Mouse (Mus musculus) urinary bladder, postnatal 10 days (tissue): Measurements from ENCODE around the gene Veph1.

Experiments
- DNase-seq: peaks from one replicate; pipeline ENCODE4 v3.0.0; 2022; ENCODE audit warnings: low spot score

The Veph1 gene

DNA sequence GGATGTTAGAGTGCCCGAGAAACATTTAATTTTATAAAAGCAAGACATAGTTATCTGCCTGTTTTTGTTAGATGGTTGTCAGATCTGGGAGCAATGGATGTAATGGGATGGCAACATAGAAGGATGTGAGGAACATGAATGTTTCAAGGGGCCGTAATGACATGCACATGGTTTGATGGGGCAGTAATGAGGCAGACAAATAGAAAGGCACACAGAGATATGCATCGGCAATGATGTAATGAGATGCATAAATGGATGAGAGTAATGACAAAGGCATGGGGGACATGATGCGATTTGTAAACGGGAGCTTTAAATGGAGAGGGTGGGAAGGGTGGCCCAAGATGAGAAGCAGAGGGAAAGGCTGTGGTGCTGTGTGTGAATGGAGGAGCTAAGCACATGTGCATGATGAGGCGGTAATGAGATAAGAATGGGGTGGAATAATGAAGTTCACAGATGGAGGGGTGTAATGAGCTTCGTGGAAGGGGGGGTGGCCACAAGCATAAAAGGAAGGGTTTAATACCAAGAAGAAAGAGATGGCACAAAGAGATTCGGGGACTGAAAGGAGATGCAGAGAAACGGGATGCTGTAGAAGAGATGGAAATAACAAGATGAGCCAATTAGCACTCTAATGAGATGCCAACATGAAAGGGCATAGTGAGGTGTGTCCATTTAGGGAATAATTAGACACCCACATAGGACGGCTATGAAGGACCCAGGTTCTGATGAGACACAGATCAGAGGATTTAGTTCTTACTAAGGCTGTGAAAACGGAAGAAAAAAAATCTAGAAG lies 194.6 kb downstream of the Veph1 start:
- no peak for DNase-seq

DNA sequence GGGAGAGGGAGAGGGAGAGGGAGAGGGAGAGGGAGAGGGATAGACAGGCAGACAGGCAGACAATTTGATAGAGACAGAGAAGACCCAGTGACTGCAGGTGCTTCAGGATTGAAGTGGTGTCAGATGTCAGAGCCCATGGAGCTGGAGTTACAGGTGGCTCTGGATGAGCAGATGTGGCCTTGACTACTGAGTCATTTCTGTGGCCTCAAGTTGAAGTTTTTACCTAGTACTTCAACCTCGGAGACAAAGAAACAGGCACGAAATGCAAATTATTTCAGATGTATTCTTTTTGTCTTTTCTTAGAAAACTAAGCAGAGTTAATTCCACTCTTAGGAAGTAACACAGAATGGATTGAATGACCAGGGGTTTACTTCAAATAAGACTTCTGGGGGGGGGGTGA lies 195.6 kb downstream of the Veph1 start:
- DNase-seq, result no peak

DNA sequence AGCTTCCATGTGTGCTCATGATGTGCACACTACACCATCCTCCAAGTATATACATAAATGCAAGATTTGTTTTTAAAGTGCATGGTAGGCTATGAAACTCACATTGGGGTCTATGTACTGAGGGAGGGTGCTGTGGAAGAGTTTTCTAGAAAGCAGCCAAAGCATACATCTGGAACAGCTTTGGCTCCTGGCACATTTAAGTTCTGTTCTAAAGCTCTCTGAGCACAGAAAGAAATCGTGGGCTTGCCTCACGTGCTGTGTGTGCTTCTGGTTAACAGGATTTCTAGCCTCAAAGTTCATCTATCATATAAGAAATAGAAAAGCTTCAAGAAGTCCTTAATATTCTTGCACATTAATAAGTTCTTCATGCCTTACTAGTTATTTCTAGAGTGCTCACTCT lies 204.9 kb downstream of the Veph1 start:
- DNase-seq, result no peak

DNA sequence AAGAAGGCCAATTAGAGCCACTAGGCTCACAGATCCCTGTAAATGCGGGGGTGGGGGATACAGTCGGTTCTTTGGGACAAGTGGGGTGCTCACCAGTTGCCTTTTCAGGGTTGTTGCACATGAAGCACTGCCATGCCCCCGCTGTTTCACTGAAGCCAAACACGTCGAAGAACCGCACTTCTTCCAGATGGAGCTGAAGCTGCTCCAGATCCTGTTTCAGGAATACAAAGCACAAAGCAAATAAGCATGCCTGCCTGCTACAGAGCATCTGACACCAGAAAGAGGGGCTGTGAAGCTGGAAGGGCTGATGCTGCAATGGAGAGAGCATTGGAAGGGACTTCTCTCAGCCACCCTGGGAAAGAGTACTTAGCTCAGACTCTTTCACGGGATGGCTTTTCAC lies 209.0 kb downstream of the Veph1 start:
- DNase-seq, result no peak

DNA sequence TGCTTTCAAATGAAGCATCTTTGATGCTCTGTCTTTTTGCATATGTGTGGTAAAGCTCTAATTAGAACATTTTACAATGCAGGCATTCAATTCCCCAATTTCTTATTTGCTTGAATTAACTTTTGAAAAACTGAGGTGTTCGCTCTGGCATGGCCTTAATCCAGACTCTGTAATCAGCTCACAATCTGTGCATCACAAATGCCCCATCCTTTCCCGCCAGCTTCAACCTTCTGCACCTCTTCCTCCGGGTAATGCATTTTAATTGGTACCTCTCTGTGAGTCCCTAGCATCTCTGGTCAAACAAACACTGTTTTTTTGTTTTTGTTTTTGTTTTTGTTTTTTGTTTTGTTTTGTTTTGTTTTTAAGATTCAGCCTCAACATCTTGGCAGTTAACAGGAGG lies 212.8 kb downstream of the Veph1 start:
- DNase-seq, result no peak

DNA sequence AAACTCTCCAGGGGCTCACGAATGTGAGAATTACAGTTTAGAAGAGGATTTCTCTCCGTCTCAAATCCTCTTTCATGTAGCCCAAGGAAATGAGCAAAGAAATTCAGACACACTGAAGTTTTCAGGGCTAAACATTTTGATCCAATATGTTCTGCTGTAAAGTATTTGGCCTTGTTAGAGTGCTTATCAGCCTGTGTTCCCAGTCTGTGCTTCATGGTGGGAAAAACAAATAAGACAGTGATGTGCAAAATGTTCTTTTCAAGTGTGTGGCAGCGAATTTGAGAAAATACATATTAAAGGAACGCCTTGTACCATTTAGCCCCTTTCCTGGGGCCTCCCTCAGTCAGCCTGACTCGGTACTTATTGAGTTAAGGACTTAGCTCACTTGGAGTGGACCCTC lies 213.2 kb downstream of the Veph1 start:
- DNase-seq, result no peak

DNA sequence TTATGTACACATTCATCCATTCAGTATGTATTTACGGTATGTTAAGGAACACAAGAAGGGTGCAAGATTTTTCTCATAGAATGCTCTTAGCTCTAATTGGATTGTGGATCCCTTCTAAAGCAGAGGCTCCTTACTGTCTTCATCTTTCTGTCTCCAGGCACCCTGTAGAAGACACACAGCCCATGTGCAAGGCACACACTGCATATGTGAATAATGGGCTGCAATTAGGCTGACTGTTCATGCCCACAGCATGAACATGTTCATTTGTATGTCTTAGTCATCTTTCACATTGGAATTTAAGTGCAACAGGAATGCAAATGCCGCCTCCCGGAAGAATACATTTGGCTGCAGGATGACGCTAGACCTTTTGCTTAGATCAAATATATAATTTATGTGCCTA lies 213.7 kb downstream of the Veph1 start:
- no peak for DNase-seq

DNA sequence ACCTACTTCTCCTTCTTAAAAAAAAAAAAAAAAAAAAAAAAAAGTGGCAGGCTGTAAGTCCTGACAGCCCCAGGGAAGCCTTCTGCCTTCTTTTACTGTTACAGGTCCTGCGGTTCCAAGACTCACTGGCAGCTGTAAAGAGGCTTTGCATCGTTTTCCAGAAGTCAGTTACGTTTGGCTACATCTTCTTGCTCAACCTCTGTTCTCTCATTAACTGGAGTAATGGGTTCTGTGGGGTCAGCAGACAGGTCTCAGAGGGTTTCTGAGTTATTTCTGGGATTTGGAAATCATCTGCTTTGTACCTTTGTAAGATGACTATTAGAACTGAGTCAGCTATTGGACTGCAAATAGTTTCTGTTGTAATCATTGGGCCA lies 215.3 kb downstream of the Veph1 start:
- DNase-seq, result no peak

DNA sequence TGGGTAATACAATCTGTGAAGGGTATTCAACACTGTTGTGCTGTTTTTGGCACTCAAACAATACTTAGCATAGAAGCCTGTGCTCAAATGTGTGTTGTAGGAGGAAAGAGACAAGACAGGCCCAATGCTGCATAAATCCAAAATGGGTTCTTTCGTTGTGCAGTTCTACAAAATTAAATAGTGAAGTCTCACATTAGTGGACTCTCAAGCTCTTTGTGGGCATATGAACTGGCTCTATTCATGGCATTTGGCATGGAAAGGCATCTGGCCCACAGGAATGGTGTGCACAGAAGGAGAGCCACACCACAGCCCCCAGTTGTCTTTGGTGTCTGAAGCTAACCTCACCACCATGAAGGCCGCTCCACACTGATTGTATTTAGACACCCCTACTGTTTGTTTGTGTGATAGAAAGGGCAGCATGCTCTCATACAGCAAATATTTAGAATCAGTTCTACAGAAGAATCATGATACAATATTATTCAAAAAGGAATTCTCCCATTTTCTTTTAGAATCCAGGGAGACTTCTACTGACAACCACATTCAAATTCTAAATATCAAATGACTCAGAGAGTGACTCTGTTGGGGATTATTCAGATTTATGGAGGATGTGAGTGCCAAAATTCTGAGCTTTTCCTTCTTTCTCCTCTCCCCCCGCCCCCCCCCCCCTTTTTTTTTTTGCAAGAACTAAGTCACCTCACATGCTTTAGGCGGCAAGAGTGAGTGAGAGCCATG lies 215.8 kb downstream of the Veph1 start:
- DNase-seq, result no peak

DNA sequence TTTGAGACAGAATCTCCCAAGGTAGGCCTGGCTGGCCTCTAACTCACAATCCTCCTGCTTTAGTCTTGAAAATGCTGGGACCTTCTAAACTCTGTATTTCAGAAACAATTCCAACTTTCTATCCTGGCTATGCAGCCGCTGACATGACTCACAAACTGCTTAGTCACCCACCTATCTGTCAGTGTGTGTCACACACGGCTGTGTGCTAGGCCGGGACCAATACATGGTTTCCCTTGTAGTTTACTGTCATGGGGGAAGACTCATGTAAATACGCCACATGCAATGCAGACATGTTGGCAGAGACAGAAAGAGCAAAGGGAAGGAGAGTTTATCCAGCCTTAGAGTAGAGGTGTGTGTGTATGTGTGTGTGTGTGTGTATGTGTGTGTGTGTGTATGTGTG lies 216.8 kb downstream of the Veph1 start:
- DNase-seq, result no peak

DNA sequence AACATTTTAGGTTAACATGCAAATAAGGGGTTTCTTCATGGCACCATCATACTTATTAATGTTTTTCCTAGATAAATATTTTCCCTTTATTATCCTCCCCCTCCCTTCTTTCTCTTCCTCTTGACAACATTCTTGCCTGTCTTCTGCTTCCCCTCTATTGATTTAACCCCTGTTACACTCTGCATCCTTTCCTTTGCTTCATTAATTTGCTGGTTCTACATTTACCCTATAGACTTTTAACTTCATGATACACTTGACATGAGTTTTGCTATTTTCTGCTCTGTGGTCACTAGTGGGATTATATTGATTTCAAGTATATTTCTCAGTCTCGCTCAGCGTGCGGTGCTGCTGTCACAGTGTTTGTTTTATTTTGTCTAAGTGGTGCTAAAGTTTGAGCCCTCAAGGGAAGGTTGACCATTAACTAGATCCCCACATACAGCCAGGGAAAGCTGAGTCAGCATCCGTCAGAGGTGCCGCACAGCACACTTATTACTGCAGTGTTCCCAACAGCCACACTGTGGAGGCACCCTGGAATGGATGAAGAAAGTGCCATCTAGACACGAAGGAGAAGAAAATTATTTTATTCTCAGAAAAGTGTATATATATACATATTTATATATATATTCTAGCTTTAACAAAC lies 217.6 kb downstream of the Veph1 start:
- DNase-seq, result no peak

DNA sequence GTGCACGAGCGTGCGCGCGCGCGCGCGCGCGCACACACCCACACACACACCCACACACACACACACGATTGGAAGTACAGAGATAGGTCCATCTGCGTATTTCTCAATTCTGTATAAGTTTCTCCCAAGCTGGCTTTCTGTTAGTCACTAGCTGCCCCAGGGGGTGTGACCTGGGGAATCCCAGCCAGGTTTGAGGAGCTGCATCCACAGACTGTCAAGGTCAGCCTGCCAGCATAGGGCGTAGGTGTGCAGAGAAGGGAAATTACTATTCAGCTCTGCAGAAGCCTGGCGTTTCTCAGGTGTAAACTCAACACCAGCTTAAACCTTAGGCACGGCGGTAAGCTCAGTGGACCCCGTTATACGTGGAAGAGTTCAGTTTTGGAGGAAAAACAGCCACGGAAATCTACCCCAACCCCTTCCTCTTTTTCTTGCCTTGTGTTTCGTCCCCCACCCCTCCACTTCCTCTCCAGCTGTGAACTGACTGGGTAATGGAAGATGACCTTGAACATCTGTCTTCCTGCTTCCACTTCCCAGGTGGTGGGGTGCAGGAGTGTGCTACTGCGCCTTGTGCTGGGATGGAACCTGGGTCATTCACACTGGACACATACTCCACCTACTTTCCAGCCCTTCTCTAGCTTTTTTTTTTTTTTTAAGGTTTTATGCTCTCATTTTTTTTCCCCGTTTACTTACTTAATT lies 218.5 kb downstream of the Veph1 start:
- DNase-seq, result no peak

DNA sequence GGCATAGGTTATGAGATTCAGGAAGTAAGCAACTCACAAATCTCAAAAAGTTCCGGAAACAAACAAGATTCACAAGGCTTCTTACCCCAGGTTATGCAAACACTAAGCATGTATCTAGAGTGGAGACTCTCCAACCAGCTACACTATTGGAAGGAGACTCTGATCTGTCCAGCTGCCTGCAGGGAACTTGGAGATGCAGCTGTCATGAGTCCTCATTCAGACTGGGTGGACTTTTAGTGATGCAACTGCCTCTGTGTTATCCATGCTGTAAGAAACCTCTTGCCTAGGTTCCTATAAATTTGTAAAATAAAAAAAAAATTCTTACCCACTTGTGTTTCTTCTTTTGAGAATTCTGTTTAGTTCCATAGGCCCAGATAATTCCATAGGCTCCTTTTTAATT lies 226.4 kb downstream of the Veph1 start:
- DNase-seq, result no peak

DNA sequence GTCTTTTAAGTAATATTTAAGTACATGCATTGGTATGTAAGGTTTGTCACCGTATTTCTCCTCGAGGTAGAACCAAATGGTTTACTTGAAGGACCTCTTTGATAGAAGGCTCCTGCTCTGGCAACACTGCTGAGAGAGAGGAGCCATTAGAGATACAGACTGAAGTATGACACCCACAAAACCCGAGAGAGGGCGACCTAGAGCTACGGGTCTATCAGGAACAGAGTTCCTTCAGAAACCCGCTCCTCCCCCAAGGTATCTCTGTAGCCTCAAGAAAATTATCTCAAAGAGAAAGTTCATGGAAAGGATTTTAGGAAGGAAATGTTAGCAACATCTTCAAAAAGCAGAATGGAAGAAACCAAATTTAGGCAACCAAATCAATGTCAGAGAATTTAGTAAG lies 232.8 kb downstream of the Veph1 start:
- no peak for DNase-seq

DNA sequence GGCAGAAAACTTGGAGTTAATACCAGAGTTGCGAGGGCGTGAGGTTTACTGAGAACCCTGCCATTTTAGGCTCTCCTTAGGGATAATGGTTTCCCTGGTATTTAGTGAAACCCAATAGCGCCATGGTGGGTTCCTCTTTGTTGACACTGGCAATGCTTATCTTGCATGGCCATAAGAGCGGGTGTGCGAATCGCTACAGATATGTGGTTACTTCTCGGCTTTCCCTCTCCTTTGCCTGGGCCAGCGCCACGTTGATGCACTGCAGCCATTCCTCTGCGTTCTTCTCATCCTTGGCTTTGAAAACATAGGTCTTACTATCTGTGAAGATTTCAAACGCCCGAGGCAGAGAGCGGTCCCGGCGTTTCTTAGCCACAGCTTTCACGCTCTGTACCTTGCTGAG lies 239.7 kb downstream of the Veph1 start:
- DNase-seq, result no peak

DNA sequence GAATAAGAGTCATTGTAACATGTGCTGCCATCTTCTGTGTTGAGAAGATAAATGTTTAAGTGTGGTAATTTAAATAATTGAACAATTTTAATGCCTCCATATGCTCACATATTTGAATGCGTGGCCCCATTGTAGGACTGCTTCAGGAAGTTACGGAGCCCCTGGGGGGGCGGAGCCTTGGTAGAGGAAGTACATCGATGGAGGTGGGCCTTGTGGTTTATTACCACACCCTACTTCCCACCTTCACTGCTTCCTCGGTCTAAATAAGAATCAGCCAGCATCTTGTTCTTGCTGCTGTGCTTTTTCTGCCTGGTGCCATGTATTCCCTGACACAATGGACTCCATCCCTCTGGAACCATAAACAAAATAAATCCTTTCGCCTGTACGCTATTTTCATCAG lies 241.0 kb downstream of the Veph1 start:
- no peak for DNase-seq

DNA sequence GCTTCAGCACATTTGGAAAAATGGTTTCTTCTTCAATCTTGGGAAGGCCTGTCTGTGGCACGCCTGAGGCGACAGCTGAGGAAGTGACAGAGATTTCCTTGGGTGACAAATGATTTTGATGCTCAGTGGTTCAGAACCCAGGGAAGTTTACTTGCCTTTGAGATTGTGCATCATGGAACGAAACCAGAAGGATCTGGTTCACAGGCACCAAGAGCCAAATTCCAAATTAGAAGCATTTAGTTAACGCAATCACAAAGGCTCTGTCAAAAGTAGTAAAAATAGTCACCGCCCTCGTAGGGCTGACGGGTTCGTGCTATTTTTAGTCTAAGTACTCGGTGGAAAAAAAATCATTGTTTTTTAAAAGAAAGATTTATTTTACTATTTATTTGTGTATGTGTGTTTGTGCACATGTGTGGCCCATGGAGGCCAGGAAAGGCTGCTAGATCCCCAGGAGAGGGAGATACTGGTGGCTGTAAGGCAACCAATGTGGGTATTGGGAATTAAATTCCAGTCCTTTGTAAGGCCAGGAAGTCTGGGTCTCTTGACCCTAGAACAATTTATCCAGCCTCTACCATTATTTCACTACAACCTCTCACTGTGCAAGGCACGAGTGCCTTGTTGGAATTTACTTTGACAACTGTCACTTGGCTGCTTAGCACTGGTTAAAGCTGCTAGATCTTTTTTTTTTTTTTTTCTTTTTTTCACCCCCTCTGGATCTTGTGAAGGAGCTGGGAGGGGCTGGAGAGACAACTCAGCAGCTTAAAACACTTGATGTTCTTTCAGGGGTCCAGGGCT lies 246.3 kb downstream of the Veph1 start:
- DNase-seq, result no peak

DNA sequence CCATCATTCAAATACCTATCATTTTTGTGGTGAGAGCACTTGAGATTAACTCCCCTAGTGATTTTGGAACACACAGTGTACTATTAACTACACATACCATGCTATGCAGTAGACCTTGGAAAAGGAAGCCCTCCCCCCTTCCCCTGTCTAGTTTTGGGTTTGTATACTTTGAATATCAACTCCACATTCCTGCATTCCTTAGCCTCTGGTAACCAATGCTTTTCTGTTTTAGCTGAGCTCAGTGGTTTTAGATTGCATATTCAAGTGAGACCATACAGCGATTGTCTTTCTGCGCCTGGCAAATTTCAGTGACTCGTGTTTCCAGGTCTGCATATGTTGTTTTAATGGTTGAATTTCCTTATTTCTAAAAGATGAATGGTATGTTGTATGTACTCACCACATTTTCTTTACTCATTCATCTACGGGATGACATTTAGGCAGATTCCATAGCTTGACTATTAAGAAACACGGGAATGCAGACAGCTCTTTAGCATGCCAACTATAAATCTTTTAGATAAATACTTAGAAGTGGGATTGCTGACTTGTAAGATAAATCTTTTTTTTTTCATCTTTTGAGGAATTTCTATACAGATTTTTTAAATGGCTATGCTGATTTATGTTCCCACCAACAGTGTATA lies 255.7 kb downstream of the Veph1 start:
- no peak for DNase-seq

DNA sequence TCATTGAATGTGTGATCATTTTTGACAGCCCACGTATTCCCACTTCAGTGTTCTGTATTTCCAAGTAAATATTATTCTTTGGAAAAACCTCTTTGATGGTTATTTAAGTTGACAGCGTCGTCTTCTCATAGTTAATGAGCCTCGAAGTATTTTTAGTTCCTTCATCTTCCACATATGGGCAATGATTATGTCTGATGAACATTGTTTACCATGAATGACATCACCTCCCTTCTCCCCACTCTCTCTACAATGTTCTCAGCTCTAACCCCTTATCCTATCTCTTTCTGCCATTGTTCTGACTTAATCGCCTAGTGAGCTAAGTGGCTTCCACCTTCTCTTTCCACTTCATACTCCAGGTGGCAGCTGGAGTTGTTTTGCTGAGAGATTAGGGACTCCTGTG lies 261.4 kb downstream of the Veph1 start:
- no peak for DNase-seq

DNA sequence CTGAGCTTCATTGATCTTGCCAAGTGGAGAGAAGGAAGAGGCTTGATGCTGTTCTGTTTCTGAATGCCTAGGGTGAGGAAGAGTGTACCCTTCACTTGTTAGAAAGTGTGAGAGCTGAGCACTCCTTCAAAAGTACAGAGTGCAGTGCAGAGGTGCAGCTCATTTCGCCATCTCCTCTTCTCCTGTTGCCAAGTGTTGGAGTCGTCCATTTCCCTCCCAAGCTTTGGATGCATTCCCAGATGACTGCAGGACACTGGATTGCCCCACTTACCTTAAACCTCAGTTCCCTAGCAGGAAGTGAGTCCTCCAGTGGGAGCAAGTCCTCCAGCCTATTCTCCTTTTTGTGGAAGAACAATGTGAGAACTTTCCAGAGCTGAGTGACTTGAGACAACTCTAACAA lies 263.3 kb downstream of the Veph1 start:
- no peak for DNase-seq

DNA sequence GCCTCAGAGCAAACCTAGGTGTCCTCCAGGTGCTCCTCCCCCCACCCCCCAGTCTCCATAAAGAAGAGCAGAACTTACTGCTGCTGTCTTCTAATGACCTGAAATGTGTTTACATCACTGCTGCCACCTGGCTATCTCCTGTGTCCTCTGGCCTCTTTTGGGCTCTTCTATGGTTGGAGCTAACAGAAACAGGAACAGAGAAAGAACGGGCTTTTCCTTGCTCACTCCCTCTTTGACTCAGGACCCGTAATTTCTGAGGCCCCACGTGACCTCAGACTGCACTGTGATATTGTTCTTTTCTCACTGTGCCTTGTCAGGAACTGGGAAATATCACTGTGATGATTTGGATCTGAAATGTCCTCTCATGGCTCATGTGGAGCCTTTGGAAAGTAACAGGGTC lies 271.2 kb downstream of the Veph1 start:
- DNase-seq, result no peak
